Mouse (Mus musculus): ENCODE results near the gene Snx12. TPM values are rescaled to one million over a fixed set of nuclear protein-coding genes. Genes with fewer than 3 reads are reported as not detected.

The Snx12 gene
- polyA plus RNA-seq, 1 experiment: not detected

DNA sequence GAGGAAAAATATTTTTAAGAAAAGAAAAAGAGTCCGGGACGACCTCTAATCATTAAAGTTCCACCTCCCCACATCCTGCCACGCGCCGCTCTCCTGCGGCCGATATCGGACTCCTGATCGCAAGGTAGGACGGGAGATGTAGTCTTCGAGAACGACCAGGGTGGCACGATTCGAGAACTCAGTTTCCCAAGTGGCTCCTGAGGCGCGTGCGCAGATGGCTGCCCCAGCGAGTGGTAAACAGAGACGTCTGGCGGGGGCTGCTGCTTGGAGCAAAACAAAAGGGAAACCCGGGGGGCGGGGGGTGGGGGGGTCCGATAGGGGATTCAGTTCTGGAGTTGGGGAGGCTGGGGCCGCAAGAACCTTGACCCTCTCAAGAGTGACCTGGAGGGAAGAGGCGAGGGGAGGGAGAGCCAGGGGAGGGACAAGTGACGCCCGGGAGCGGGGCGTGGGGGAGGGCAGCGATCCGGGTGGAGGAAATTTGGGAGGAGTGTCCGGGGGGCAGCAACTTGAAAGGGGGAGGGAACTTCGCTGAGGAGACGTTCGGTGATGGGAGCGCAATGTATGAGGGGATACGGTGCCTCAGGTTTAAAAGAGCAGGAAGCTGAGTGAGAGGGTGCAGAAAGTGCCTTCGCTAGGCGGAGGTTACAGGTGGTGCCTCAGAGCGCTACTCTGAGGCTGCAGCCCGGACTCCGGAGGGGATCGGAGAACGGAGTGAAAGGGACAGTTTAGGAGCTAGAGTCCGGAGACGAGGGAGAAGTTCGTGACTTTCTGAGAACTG is 31.8 kb upstream of the Snx12 start, which contains the start of gene Foxo4:
TSS of gene Foxo4 (plus strand) at position 577 of the 778 bp plus-strand sequence.
- WGBS: 17% methylated on average over 47 of the region's 47 CpGs
- Histone ChIP-seq H3K4me1 (ENCODE audit: control insufficient read depth, insufficient read depth, low read length) (peaks cover 3% of the 10 kb centered on the region; the same call in 1 of the 2 replicates), H3K4me3 (ENCODE audit: insufficient read depth, low read depth, low read length) (peak within 1 kb of the TSS; percentile 55), H3K27ac (ENCODE audit: insufficient read depth, low read depth, low read length) (no peak within 1 kb of the TSS)
- TF ChIP-seq CTCF (IDR thresholded peaks at IDR 0.05; ENCODE audit: insufficient read depth, low read depth, low read length) (no peak), POLR2A (IDR thresholded peaks at IDR 0.05; ENCODE audit: insufficient read depth, low read depth, low read length) (0 out of 2 replicates have a peak, but pooled peaks have one; percentile 14)

DNA sequence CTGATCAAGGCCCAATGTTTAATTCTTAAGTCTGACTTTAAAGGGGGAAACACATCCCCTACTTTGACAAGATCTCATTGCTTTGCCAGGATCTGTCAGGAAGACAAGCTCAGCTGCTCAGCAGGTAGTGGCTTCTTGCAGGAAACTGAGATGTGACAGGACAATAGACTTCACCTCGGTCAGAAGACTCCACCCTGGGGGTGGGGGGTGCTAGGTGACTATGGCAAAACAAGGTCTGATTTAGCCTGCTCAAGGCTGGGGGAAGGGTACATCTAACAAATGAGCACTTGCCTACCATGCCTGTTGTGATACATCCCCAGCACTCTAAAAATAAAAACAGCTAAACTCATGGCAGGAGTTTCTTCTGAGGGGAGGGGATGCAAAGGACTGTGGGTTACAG is 22.6 kb upstream of the Snx12 start:
- Histone ChIP-seq H3K4me3 (ENCODE audit: insufficient read depth, low read depth, low read length) (no peak overlapping the region), H3K4me1 (ENCODE audit: control insufficient read depth, insufficient read depth, low read length) (no peaks in the 10 kb centered on the region), H3K27ac (ENCODE audit: insufficient read depth, low read depth, low read length) (no peak overlapping the region)
- WGBS: 36% methylated on average over 1 of the region's 1 CpGs
- TF ChIP-seq CTCF (IDR thresholded peaks at IDR 0.05; ENCODE audit: insufficient read depth, low read depth, low read length) (no peak), POLR2A (IDR thresholded peaks at IDR 0.05; ENCODE audit: insufficient read depth, low read depth, low read length) (no peak)

GRCm38 (mm10) chrX:101222796-101223162 is 416 bp upstream of the Snx12 start:
- WGBS: 22% methylated on average over 7 of the region's 7 CpGs

GRCm38 (mm10) chrX:101189285-101189684 is 33.1 kb downstream of the Snx12 start:
- TF ChIP-seq CTCF (IDR thresholded peaks at IDR 0.05; ENCODE audit: insufficient read depth, low read depth, low read length) (no peak), POLR2A (IDR thresholded peaks at IDR 0.05; ENCODE audit: insufficient read depth, low read depth, low read length) (no peak)
- Histone ChIP-seq H3K27ac (ENCODE audit: insufficient read depth, low read depth, low read length) (no peak overlapping the region), H3K4me1 (ENCODE audit: control insufficient read depth, insufficient read depth, low read length) (no peaks in the 10 kb centered on the region), H3K4me3 (ENCODE audit: insufficient read depth, low read depth, low read length) (no peak overlapping the region)
- WGBS: 71% methylated on average over 3 of the region's 3 CpGs

More at GRCm38 (mm10) chrX:101222796-101223162, 416 bp upstream of the Snx12 start:
- H3K4me3 ChIP-seq (ENCODE audit: insufficient read depth, low read depth, low read length): peak overlapping the region; percentile 30
- H3K27ac ChIP-seq (ENCODE audit: insufficient read depth, low read depth, low read length): peak overlapping the region; percentile 41; the same call in 1 of the 2 replicates
- H3K4me1 ChIP-seq (ENCODE audit: control insufficient read depth, insufficient read depth, low read length): no peaks in the 10 kb centered on the region
- TF ChIP-seq CTCF (IDR thresholded peaks at IDR 0.05; ENCODE audit: insufficient read depth, low read depth, low read length) (no peak), POLR2A (IDR thresholded peaks at IDR 0.05; ENCODE audit: insufficient read depth, low read depth, low read length) (no peak)

DNA sequence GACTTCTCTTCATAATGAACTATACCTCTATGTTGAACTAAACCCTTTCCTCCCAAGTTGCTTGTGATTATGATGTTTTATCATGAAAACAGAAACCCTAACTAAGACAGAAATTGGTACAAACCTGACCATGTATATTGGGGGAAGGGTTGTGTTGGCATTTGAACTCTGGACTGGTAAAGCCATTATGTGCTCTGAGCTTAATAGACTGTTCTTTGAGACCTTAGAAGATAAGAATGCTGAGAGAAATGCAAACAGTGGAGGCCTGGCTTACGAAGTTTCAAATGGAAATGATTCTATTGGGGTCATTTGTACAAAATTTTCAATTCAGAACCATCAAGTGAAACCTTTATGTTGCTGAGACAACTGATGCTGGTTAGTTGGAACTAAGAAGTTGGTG is 34.7 kb downstream of the Snx12 start:
- Histone ChIP-seq H3K4me3 (ENCODE audit: insufficient read depth, low read depth, low read length) (no peak overlapping the region), H3K4me1 (ENCODE audit: control insufficient read depth, insufficient read depth, low read length) (no peaks in the 10 kb centered on the region), H3K27ac (ENCODE audit: insufficient read depth, low read depth, low read length) (no peak overlapping the region)
- TF ChIP-seq POLR2A (IDR thresholded peaks at IDR 0.05; ENCODE audit: insufficient read depth, low read depth, low read length): no peak
- TF ChIP-seq CTCF (IDR thresholded peaks at IDR 0.05; ENCODE audit: insufficient read depth, low read depth, low read length): no peak
- 73% methylated on average over 1 of the region's 1 CpGs for whole genome bisulfite sequencing

- H3K27ac ChIP-seq (ENCODE audit: insufficient read depth, low read depth, low read length): no peak overlapping the region
- TF ChIP-seq POLR2A (IDR thresholded peaks at IDR 0.05; ENCODE audit: insufficient read depth, low read depth, low read length) (no peak), CTCF (IDR thresholded peaks at IDR 0.05; ENCODE audit: insufficient read depth, low read depth, low read length) (no peak)
- 93% methylated on average over 1 of the region's 1 CpGs for WGBS
- no peaks in the 10 kb centered on the region for H3K4me1 ChIP-seq (ENCODE audit: control insufficient read depth, insufficient read depth, low read length)
- no peak overlapping the region for H3K4me3 ChIP-seq (ENCODE audit: insufficient read depth, low read depth, low read length)
Measured at GRCm38 (mm10) chrX:101173388-101173787, 49.0 kb downstream of the Snx12 start.

DNA sequence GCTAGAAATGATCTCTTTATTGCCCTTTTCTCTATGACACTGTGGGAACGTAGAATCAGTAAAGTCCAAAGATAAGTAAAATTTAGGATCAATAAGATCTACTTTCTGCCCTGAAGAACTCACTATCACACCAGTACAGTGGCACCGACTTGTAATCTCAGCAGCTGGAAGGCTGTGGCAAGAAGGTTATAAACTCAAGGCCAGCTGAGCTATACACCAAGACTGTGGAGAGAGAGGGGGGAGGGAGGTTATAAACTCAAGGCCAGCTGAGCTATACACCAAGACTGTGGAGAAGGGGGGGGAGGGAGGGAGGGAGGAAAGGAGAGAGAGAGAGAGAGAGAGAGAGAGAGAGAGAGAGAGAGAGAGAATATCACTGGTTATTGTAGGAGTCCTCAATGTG is 53.9 kb downstream of the Snx12 start:
- H3K27ac ChIP-seq (ENCODE audit: insufficient read depth, low read depth, low read length): no peak overlapping the region
- no peak overlapping the region for H3K4me3 ChIP-seq (ENCODE audit: insufficient read depth, low read depth, low read length)
- no peaks in the 10 kb centered on the region for H3K4me1 ChIP-seq (ENCODE audit: control insufficient read depth, insufficient read depth, low read length)
- 91% methylated on average over 2 of the region's 2 CpGs for WGBS
- TF ChIP-seq POLR2A (IDR thresholded peaks at IDR 0.05; ENCODE audit: insufficient read depth, low read depth, low read length) (no peak), CTCF (IDR thresholded peaks at IDR 0.05; ENCODE audit: insufficient read depth, low read depth, low read length) (no peak)

- TF ChIP-seq CTCF (IDR thresholded peaks at IDR 0.05; ENCODE audit: insufficient read depth, low read depth, low read length) (no peak), POLR2A (IDR thresholded peaks at IDR 0.05; ENCODE audit: insufficient read depth, low read depth, low read length) (no peak)
Measured at GRCm38 (mm10) chrX:101163739-101164138, 58.6 kb downstream of the Snx12 start.

GRCm38 (mm10) chrX:101163278-101163677 is 59.1 kb downstream of the Snx12 start:
- no peak overlapping the region for H3K4me3 ChIP-seq (ENCODE audit: insufficient read depth, low read depth, low read length)

More at GRCm38 (mm10) chrX:101163739-101164138, 58.6 kb downstream of the Snx12 start:
- 86% methylated on average over 2 of the region's 2 CpGs for WGBS
- no peaks in the 10 kb centered on the region for H3K4me1 ChIP-seq (ENCODE audit: control insufficient read depth, insufficient read depth, low read length)
- no peak overlapping the region for H3K4me3 ChIP-seq (ENCODE audit: insufficient read depth, low read depth, low read length)
- no peak overlapping the region for H3K27ac ChIP-seq (ENCODE audit: insufficient read depth, low read depth, low read length)

More at GRCm38 (mm10) chrX:101163278-101163677, 59.1 kb downstream of the Snx12 start:
- Histone ChIP-seq H3K27ac (ENCODE audit: insufficient read depth, low read depth, low read length) (no peak overlapping the region), H3K4me1 (ENCODE audit: control insufficient read depth, insufficient read depth, low read length) (no peaks in the 10 kb centered on the region)
- WGBS: 85% methylated on average over 3 of the region's 3 CpGs
- no peak for TF ChIP-seq CTCF (IDR thresholded peaks at IDR 0.05; ENCODE audit: insufficient read depth, low read depth, low read length)
- TF ChIP-seq POLR2A (IDR thresholded peaks at IDR 0.05; ENCODE audit: insufficient read depth, low read depth, low read length): no peak
